ENCODE assay signal across 9 mouse cellular contexts in genomic region chr9:65829410-65829809, GRCm38 (mm10). TPM values are rescaled to one million over a fixed set of nuclear protein-coding genes. Genes with fewer than 3 reads are reported as not detected.
A peak's percentile ranks its signal among the peaks of the same experiment; 100 is the strongest.
DNase-seq lines count a peak whose midpoint lies in the region; ATAC-seq lines count a peak whose summit lies in the region.
"Had no signal": no experiment of that assay in that cellular context is flagged by ENCODE, and none has a peak within 500 bp of the region (broad histone marks: within the 10 kb centered on the region; RNA-seq: fewer than 3 reads in every experiment).

No protein-coding gene starts in this region.

- no peak overlapping the region for H3K4me2 ChIP-seq in hindbrain, embryonic 13.5 days

- H3K4me1 ChIP-seq in hindbrain, embryonic 10.5 days (replicated peaks), result peaks cover 79% of the 10 kb centered on the region
- peaks cover 37% of the 10 kb centered on the region for H3K4me1 ChIP-seq in hindbrain, embryonic 13.5 days (replicated peaks)

- ATAC-seq in hindbrain, embryonic 13.5 days (ENCODE audit: low FRiP score), result no peak
- ATAC-seq in common myeloid progenitor, adult 5-6 weeks (replicated peaks; ENCODE audit: low read depth, poor library complexity, severe bottlenecking), result peak; percentile 51
- 0 out of 2 replicates have a peak, but pooled peaks have one; percentile 36 for ATAC-seq in monocyte, adult 5-6 weeks (replicated peaks; ENCODE audit: insufficient number of reproducible peaks, low FRiP score, low TSS enrichment, poor library complexity, severe bottlenecking)

- peak; percentile 33 for DNase-seq in hindbrain, embryonic 10.5 days (ENCODE audit: low spot score)
- DNase-seq in CD4-positive helper T cell, adult 2 months (ENCODE audit: low read depth, low spot score), result peak; percentile 52
- peak; percentile 76 for DNase-seq in kidney, postnatal 10 days
- no peak for DNase-seq in layer of hippocampus, postnatal 14 days (ENCODE audit: low spot score in 2 of 2)
- no peak for DNase-seq in right cerebral cortex, postnatal 10 days (ENCODE audit: low spot score in 2 of 2)

- no peaks in the 10 kb centered on the region for H3K9me3 ChIP-seq in hindbrain, embryonic 10.5 days
- H3K9me3 ChIP-seq in hindbrain, embryonic 13.5 days, result no peaks in the 10 kb centered on the region
- H3K9me3 ChIP-seq: limb, embryonic 13.5 days had no signal

- no peak overlapping the region for H3K27ac ChIP-seq in hindbrain, embryonic 10.5 days
- no peak overlapping the region for H3K27ac ChIP-seq in hindbrain, embryonic 13.5 days
- H3K27ac ChIP-seq: limb, embryonic 13.5 days had no signal

- H3K4me3 ChIP-seq in hindbrain, embryonic 10.5 days, result no peak overlapping the region
- H3K4me3 ChIP-seq in hindbrain, embryonic 13.5 days, result no peak overlapping the region
- H3K4me3 ChIP-seq: limb, embryonic 13.5 days had no signal

- WGBS in hindbrain, embryonic 10.5 days, result 79% methylated on average over 2 of the region's 2 CpGs
- 92% methylated on average over 2 of the region's 2 CpGs for WGBS in hindbrain, embryonic 13.5 days

- 0 out of 2 replicates have a peak, but pooled peaks cover 4% of the 10 kb centered on the region for H3K27me3 ChIP-seq in hindbrain, embryonic 10.5 days (ENCODE audit: insufficient read depth, poor library complexity, severe bottlenecking)
- 0 out of 2 replicates have a peak, but pooled peaks cover 2% of the 10 kb centered on the region for H3K27me3 ChIP-seq in hindbrain, embryonic 13.5 days
- H3K27me3 ChIP-seq: limb, embryonic 13.5 days had no signal

- H3K9ac ChIP-seq in hindbrain, embryonic 13.5 days, result no peak overlapping the region
- H3K9ac ChIP-seq: limb, embryonic 13.5 days had no signal

- no peaks in the 10 kb centered on the region for H3K36me3 ChIP-seq in hindbrain, embryonic 10.5 days
- no peaks in the 10 kb centered on the region for H3K36me3 ChIP-seq in hindbrain, embryonic 13.5 days

RNA-seq across cellular contexts. Expression of gene Zfp609, which starts 2.0 kb away (rescaled TPM):
- 6.8 and 9.2 TPM in 2 replicates for polyA plus RNA-seq in hindbrain, embryonic 10.5 days (2016; fragmentation: Nextera tagmentation; extraction: Ambion mirVana)
- polyA plus RNA-seq in hindbrain, embryonic 13.5 days (2015; fragmentation: Nextera tagmentation; extraction: Ambion mirVana), result 9.3 and 9.7 TPM in 2 replicates
- 4.9 and 11.9 TPM in 2 replicates for total RNA-seq in common myeloid progenitor, adult 5-6 weeks (2017)
- total RNA-seq in monocyte, adult 5-6 weeks (2017), result 3.3 to 5.2 TPM (median 4.8 TPM) in 3 replicates
- total RNA-seq in layer of hippocampus, postnatal 14 days (2021), result 10 to 100 TPM; 44.8 to 48.6 TPM

Comparison
In these comparisons a context has a peak if more than half of its experiments do, and no peak if none do; other contexts are left out.
1. DNase-seq: peak in hindbrain, embryonic 10.5 days (single experiment), CD4-positive helper T cell, adult 2 months (single experiment) and kidney, postnatal 10 days (single experiment); none in layer of hippocampus, postnatal 14 days (0 of 2) and right cerebral cortex, postnatal 10 days (0 of 2).